Mouse (Mus musculus) kidney, postnatal 36 days (tissue): ENCODE data around the gene Neb.

ENCODE experiments used
- DNase-seq, 2 experiments: peaks; one replicate each; pipeline ENCODE4 v3.0.0; 2021 to 2022; ENCODE audit warnings: mixed read lengths in 2 of 2

Gene Neb

GRCm38 (mm10) chr2:52304554-52304953, 73.7 kb downstream of the Neb start:
- DNase-seq: no peak

DNA sequence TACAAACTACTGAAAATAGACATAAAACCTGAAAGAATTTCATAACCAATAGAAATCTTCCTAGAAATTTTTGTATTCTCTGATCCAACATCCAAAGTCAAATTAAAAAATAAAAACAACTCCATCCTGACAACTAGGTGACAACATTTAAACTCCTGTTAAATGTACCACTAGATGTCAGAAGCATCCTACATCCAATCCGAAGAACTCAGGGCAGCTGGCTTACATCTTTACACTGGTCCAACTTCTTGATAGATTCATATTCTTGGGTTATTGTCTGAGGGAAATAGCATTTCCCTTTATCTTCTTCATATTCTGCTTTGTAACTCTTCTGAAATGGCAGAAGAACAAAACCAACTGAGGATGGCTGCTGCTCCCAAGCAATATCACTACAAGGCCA, 74.9 kb downstream of the Neb start:
- DNase-seq: peak; percentile 3 to 9

- DNase-seq: no peak
These were observed 80.3 kb downstream of the Neb start for GRCm38 (mm10) chr2:52297969-52298368.

- DNase-seq: no peak
These were observed 81.5 kb downstream of the Neb start for GRCm38 (mm10) chr2:52296779-52297178.

- DNase-seq: no peak
These were observed 90.8 kb downstream of the Neb start for GRCm38 (mm10) chr2:52287436-52287835.

DNA sequence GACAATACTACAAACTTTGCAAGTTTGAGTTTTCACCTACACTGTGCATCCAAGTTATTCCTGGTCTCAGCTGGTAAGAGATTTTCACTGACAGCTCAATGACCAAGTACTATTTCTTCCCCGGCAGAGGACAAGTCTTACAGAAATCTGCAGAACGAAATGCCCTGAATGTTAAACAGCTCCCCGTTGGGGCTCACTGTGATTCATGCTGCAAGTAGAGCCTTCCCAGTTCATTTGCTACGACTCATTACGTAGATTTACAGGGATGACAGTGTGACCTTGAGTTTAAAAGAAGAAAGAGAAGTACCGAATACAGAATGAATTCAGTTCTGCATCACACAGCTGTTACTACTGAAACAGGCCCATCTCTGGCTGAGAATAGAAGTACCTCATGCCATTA, 91.9 kb downstream of the Neb start:
- no peak for DNase-seq

DNA sequence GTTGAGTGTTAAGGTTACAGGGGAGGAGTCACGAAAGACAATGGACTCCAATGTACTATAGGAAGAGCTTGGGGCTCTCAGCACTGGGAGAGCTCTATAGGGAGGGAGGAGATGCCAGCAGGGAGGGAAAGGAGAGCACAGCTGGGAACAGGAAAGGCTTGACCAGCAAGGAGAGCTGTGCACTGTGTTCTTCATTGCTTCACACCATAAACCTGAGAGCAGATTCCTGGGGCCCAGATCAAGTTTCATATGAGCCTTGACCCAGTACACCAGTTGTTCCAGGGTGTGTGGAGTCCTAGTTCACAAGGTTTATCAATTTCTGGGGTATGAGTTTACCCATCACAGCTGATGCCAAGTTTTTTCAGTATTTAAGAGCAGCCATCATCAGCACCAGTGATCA, 106.1 kb downstream of the Neb start:
- DNase-seq: no peak

GRCm38 (mm10) chr2:52270911-52271310, 107.4 kb downstream of the Neb start:
- DNase-seq: no peak

DNA sequence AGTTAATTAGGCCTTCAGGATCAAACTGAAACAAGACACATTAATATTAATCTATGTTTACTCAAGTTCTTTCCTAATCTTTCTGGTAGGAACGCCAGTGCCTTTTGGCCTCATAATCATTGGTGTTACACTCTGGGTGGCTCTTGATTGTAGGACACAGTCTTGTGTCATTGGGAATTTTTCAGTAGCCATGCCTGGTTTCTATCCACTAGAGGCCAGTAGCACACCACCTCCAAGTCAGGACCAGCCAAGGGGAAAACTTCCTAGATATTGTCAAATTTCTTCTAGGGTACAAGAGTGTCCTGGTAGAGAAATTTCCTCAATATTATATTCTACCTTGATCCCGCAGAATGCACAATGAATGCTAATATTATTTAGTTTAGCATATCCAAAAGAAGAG, 116.1 kb downstream of the Neb start:
- DNase-seq: peak; percentile 13 to 54

DNA sequence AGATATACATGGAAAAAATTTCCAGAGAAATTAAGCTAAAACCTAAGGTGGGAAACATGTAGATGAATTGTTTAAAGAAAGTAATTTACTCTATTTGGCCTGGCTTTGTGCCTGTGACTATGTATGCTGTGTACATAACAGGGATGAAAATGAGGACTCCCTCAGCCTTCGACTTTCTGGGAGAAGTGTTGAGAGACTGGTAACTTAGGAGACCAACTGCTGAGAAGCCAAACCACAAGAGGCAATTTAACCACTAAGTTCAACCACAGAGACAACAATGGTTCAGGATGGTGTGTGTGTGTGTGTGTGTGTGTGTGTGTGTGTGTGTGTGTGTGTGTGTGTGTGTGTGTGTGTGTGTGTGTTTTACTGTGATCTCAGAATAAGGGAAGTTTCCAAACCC, 126.2 kb downstream of the Neb start:
- no peak for DNase-seq

GRCm38 (mm10) chr2:52248316-52248826, 129.9 kb downstream of the Neb start:
- DNase-seq: no peak

- no peak for DNase-seq
These were observed 133.2 kb downstream of the Neb start for GRCm38 (mm10) chr2:52245091-52245490.

DNA sequence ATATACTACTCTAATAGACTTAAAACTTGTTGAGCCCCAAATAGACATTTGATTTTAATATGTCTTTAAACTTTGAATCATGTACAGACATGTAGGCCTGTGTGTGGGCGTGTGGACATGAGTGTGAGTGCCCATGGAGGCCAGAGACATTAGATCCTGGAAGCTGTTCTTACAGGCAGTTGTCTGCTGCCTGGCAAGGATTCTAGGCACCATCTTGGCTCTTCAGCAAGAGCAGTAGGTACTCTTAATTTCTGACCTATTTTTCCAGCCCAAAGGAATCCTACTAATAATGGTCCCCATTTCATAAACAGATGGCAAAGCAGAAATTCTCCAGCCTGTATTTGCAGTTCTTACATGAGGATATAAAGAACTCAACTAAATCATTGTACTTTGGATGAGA, 135.6 kb downstream of the Neb start:
- DNase-seq: no peak

- DNase-seq: no peak
These were observed 140.4 kb downstream of the Neb start for GRCm38 (mm10) chr2:52237892-52238291.

DNA sequence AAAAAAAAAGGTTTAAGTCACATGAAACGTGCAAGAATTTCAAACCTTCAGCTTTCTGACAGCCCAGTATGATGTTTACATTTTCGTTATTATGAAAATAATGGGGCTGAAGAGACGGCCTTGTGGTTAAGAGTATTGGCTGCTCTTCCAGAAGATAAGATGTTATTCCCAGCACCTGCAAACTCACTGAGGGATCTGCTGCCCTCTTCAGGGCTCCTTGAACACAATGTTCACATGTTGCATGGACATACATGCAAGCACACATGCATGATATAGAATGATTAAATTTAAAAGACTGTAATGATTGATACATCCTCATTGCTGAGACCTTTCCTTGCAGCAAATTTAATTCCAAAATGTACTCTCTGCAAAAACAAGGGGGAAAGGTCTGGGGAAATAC, 150.7 kb downstream of the Neb start:
- DNase-seq: peak in 1 of 2 experiments; percentile 17

- DNase-seq: no peak
These were observed 153.9 kb downstream of the Neb start for GRCm38 (mm10) chr2:52224366-52224765.

DNA sequence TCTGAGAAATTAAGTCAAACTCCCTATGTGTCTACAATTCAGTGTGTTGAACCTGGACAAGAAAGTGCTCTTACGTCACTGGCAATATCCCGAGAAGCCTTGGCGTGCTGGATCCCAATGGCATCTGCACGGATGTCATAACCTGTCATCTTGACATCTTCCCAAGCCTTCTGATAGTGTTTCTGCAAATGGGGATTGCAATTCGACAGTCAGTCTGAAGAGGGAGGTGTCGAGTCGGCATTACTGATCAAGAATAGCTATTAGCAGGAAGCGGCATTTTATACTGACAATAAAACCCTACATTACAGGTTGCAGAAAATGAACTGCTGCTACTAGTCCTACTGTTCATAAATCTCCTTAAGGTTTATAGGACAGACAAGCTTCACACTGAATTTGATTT, 158.2 kb downstream of the Neb start:
- DNase-seq: peak in 1 of 2 experiments; percentile 42

DNA sequence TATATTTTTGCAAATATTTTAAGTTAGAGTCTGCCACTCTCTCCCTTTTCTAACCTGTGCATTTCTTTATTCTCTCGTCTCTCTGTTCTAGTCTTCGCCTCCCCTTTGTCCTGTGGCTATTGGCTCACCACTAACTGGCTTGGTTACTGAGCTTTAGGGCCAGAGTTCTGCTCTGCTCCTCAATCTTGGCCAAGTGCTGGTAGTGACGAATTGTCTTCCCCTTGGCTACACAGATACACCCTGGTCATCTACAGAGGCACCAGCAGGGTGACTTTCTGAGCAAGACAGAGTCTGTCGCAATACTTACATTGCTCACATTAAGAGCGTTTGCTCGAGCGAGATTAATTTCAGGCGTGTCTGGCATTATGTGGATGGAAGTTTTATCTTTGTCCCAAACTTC, 162.3 kb downstream of the Neb start:
- DNase-seq: no peak

DNA sequence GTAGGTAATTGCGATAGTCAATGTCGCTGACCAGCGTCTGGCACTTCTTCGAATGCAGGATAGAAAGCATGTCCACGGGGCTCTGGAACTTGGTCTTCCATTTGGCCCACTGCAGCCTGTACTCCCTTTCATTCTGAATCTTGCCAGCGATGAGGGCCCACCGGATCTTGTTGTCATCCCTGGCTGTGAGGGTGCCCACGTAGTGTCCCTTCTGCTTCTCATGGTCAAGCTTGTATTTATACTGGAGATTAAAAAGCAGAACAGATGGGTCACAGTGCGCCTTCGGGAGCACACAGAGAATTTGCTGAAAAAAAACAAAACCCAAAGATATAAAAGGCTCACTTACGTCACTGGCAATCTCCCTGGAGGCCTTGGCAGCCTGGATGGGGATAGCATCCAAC, 165.7 kb downstream of the Neb start:
- no peak for DNase-seq

DNA sequence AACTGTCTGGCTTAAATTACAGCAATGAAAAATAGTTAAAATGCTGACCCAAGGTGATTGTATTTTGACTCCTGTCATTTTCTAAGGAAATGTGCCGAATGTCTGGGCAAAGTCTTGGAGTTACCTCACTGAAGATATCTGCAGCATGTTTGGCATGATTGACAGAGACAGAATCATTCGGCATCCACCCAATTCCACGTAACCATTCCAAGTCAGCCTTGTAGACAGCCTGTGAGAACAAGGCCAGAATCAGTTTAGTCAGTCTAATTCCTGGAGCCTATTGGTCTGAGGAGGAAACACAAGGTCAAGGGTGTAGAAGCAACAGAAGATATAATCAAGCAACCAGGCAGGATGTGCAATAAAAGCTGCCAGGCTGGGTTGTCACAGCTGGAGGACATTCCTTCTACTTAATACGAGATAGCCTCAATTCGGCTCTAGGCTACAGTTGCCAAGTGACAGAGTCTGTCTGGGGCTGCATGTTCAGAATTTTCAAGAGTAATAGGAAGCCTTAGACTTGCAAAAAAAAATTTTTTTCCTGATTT, 166.8 kb downstream of the Neb start:
- DNase-seq: peak in 1 of 2 experiments; percentile 11

- DNase-seq: no peak
These were observed 167.6 kb downstream of the Neb start for GRCm38 (mm10) chr2:52210685-52211084.

DNA sequence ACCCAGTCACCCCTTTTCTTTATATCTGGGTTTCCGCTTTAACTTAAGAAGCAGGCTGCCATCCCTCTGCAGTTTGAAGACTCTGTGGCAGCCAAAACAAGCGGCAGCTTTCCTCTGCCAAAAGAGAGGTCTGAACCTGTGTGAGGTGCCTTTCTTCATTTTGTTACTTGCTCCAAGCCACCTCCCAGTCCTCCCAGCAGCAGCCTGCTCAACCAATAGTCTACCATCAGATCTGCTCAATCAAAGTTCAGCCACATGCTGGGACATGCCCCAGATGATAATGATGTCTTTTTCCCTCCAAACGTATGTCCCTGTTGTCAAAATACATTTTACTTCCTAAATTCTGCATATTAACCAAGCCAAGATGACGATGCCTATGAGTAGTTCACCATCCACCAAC, 173.3 kb downstream of the Neb start:
- no peak for DNase-seq

- no peak for DNase-seq
These were observed 184.6 kb downstream of the Neb start for GRCm38 (mm10) chr2:52193629-52194028.

DNA sequence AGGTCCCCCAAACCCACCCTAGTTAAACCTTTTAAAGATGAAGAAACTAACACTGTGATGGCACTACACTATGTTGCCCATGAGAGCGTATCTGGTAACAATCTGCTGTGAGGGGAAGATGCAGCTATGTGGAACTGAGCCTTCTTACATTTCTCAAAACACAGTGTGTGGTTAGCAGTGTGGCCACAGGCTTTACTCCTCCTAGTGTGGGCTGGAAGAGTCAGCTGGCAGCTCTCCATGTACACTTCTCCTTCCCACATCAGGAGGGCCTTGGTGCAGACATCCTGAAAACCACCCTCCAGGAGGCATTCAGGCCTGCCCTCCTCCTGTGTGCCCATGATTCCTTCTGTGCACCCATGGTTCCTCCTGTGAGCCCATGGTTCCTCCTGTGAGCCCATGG, 198.6 kb downstream of the Neb start:
- DNase-seq: no peak

- no peak for DNase-seq
These were observed 200.5 kb downstream of the Neb start for GRCm38 (mm10) chr2:52177726-52178125.

GRCm38 (mm10) chr2:52177184-52177583, 201.1 kb downstream of the Neb start:
- no peak for DNase-seq
